Mouse (Mus musculus) embryonic fibroblast, embryonic 13.5 days (primary cell): Measurements from ENCODE around the gene Sh3bgrl. TPM values are rescaled to one million over a fixed set of nuclear protein-coding genes. Genes with fewer than 3 reads are reported as not detected.

Experiments used
- H3K27ac ChIP-seq: 2 replicates; pipeline ENCODE4 v1.5.1; 2012; ENCODE audit warnings: low read length, control low read depth, inconsistent platforms; ENCODE audit not compliant: insufficient read depth
- H3K4me1 ChIP-seq: 2 replicates; pipeline ENCODE4 v1.6.1; 2011; ENCODE audit warnings: low read length; ENCODE audit not compliant: control insufficient read depth, insufficient read depth
- H3K4me3 ChIP-seq: 2 replicates; pipeline ENCODE4 v1.5.1; 2011; ENCODE audit warnings: mild to moderate bottlenecking, control low read depth, low read length; ENCODE audit not compliant: insufficient read depth
- CTCF ChIP-seq: IDR thresholded peaks from 2 replicates; pipeline ENCODE4 v1.5.1; 2011; ENCODE audit warnings: mild to moderate bottlenecking, control low read depth, low read length, moderate library complexity, borderline replicate concordance; ENCODE audit not compliant: insufficient read depth
- POLR2A ChIP-seq: IDR thresholded peaks from 2 replicates; pipeline ENCODE4 v1.6.1; 2011; ENCODE audit warnings: low read depth, mild to moderate bottlenecking, control low read depth, low read length, moderate library complexity
- polyA plus RNA-seq: library from polyadenylated mRNA; stranded (reverse); fragments of >200 nt; gene quantifications from 2 replicates; pipeline ENCODE4 v1.2.4, GENCODE M21; 2011; ENCODE audit warnings: low read depth; ENCODE audit not compliant: missing spikeins, insufficient read length

Sh3bgrl gene
- polyA plus RNA-seq, 1 experiment: 332 TPM

DNA sequence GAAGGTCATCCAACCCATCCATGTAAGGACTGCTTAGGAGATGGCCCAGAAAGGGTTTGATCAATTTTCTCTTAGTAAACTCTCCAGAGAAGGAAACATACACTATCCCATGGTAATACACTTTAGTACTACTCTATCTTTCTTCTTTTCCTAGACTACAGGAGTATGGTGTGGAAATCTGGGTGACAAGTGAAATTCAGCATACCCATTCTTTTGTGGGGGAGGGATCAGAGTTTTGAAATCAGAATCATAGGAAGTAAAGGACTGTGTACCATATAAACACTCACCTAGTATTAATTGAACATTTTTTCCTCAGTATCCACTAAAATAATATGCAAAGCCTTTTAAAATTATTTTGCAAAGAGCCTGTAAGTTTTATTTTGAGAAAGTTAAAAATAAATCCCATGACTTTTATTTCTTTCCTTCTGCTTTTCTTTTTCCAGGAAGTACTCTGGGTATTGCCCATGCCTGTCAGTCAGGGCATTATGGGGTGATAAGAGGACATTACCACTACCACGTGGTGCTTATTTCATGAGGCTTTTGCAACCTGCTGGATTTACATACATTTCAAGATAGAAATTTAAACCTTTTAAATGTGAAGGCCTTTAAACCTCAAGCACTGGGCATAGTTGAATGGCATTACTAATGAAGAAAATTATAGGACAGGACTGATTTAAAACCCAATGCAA, 13.1 kb downstream of the Sh3bgrl start:
- Histone ChIP-seq H3K4me1 (no peaks in the 10 kb centered on the region), H3K27ac (no peak overlapping the region), H3K4me3 (no peak overlapping the region)
- no peak for TF ChIP-seq CTCF
- no peak for TF ChIP-seq POLR2A

DNA sequence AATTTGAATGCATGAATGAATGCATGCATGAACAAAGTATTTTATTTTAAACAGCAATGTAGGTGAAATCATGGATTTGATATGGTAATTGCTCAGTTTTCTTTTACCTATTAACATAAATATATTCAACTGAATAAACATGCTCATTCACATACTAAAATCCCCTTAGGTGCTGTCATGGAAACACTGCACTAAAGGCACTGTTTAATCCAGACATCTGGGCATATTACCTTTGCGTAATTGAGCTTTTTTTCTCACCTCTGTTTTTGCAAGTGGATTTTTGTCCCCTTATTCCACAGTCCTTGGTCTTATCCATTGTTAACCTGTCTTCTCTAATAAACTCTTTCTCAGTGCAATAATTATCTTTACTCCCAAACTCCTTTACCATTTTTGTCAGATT, 17.7 kb downstream of the Sh3bgrl start:
- no peaks in the 10 kb centered on the region for H3K4me1 ChIP-seq
- no peak overlapping the region for H3K27ac ChIP-seq
- TF ChIP-seq POLR2A (no peak), CTCF (no peak)
- H3K4me3 ChIP-seq: no peak overlapping the region

DNA sequence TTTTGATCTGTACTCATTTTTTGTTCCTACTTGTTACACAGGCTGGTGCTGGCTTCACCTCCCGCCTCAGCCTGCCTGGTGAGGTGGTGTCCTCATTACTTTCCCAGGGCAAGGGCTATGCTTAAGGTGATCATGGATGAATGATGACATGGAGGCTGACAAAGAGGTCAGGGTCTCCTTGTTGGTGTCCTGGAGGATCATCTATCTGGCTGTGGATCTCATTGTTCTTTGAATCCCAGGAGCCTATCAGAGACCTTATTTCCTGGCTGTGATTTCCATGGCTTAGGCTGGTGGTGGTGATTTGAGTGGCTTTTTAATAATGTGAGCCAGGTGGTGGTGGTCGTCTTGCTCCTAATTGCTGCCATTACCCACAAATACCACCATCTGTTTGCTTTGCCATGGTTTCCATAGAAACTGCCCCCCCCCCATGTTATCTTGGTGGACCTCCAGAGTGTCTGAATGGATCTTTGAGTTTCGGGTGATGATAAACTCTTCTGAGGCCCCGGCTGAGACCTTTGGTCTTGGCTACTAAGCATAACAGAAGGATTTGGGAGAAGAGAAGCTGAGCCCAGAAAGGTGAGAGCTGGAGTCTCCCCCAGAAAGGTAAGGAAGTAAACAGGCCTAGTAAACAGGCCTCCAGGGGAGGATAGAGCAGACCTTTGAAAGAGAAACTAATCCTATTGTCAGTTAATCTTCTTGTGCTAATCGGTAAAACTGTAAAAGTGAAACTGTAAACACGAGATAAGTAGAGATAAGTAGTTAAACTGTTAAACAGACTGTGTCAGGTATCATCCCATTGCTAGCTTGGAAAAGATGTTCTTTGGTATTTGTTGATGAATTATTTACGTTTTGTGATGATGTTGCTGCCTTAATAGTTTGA, 18.5 kb downstream of the Sh3bgrl start:
- H3K4me1 ChIP-seq: no peaks in the 10 kb centered on the region
- TF ChIP-seq POLR2A (no peak), CTCF (no peak)
- no peak overlapping the region for H3K27ac ChIP-seq
- H3K4me3 ChIP-seq: no peak overlapping the region

DNA sequence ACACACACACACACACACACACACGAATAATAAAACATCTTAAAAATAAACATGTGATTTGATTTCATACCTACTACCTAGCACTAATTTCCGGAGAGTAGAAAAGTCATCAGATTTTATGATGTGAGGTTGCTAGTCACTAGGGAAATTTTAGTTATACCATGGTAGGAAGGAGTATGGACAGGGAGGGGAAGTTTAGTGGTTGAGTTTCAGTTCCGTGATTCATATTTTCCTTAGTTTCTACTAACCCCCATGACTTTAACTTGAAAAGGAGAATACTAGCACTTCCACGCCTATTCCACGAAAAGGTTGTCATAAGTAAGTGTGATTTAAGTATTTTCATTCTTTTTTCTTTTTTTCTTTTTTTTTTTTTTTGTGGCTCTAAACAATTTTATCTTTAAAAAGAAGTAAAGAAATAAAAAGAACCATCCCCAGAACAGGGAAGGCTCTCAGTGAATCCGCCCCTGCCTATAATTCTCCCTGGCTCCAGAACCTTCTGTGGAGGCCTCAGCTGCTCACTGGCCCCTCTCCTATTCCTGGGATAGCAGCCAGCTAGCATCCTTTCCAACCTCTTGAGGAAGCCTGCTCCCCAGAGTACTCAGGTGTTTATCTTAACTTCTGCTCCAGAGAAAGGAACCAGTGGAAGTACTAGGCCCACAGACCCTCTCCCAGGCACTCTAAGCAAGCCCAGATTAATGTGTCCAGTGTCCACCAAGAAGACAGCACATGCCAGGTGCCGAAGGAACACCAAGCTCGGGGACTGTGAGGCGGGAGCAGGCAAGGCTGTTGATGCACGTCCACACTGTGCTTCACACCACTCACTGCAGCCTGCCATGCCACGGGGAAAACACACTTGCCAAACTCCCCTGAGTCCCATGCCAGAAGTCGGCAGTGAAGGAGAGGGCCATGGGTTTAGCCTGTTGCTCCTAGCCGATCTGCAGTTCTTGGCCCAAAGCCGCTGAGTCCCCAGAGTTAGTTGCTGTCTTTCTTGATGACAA, 25.0 kb downstream of the Sh3bgrl start:
- TF ChIP-seq POLR2A (no peak), CTCF (no peak)
- Histone ChIP-seq H3K4me3 (no peak overlapping the region), H3K27ac (no peak overlapping the region), H3K4me1 (peaks cover 9% of the 10 kb centered on the region)

DNA sequence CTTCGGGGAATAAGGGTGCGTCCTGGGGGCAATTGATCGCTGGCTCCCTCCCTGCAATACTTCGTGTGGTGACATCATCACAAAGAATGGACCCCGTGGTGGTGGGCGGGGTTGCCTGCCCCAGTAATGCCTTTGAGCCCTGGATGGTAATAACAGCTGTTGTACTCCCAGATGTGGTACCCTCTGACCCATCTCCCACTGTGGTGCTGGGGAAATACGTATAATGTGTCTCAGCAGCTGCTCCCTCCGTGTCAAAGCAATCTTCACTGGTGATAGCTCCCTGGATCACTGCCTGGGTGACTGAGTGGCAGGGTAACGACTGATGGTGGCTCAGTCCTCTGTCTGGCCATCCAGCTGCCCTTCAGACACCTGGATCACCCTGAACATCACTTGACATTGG, 26.0 kb downstream of the Sh3bgrl start:
- H3K27ac ChIP-seq: no peak overlapping the region
- no peak overlapping the region for H3K4me3 ChIP-seq
- peaks cover 9% of the 10 kb centered on the region for H3K4me1 ChIP-seq
- TF ChIP-seq POLR2A: no peak

DNA sequence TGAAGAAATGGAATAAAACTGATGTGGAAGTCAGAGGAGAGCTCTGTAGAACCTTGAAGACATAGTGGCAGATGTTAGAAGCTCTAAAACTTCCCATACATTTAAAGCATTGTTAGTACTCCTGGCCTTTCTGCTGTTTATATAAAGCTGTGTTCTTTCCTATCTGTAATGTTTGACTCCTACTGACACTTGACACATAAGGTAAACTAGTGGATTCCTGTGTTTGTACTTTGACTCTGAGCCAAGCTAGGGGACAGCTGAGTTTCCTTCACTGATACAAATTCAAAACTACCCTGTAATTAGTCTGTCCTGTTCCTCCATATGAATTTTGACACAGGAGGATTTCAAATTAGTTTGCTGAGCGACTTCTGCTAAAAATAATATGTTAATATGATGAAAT, 27.5 kb downstream of the Sh3bgrl start:
- Histone ChIP-seq H3K4me1 (peaks cover 9% of the 10 kb centered on the region), H3K27ac (no peak overlapping the region), H3K4me3 (no peak overlapping the region)
- TF ChIP-seq POLR2A (no peak), CTCF (no peak)

DNA sequence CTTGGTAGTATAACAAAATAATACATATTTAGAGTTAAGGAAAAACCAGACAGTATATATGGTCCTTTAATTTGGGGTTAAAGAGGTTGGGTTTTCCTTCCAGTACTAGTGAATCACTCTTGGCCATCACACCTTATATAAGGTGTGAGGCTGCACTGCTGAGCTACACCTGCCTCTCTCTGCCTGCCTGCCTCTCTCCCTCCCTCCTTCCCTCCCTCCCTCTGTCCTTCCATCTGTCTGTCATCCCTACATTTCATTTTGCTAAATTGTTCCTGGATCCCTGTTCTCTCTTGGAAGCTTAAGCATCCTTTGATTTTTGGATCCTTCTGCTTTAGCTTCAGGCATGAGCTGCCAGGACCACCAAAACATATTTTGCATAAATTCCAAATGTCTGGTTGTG, 28.6 kb downstream of the Sh3bgrl start:
- Histone ChIP-seq H3K4me3 (no peak overlapping the region), H3K4me1 (peaks cover 9% of the 10 kb centered on the region), H3K27ac (no peak overlapping the region)
- TF ChIP-seq POLR2A: no peak
- TF ChIP-seq CTCF: no peak

DNA sequence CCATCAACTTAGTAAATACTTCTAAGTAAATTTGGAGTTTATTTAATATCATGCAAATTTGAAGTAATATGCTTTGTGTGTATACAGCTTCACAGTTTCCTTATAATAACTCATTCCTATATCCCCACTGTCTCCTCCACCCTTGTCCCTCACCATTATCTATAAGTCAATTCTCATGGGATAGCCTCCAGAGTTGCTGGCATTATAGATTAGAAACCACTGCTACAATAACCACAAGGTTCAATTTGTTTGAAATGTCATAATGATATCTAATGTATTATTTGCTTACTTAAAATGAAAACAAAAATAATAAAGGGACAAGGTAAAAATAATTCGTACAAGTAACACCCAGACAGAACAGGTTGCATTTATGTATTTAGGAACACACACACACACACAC, 31.7 kb downstream of the Sh3bgrl start:
- no peak overlapping the region for H3K4me3 ChIP-seq
- H3K4me1 ChIP-seq: no peaks in the 10 kb centered on the region; the same call in 1 of the 2 replicates
- no peak overlapping the region for H3K27ac ChIP-seq
- TF ChIP-seq POLR2A (no peak), CTCF (no peak)

DNA sequence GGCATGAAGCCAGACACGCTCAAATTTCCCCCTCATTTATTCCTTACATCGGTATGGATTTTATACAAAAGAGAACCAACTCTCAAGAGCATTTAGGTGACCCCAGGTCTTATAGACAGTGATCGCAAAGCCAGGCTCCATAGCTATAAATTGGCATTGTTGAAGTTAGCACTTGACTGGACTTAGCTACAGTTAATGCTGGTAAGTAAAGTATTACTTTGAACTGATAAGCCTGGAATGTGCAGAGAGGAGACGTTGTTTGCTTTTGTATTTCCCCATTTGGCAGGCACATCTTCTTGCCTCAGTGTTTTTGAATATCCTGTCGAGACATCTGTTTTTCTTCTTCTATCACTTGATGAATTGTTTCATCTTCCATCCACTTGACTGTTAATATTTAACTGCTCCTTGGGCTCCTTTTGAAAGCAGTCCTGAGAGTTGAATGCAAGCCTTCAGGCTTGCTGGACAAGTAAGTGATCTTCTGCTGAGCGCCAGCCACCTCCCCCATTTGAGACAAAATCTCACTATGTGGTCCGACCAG, 32.5 kb downstream of the Sh3bgrl start:
- TF ChIP-seq POLR2A (no peak), CTCF (no peak)
- Histone ChIP-seq H3K27ac (no peak overlapping the region), H3K4me3 (no peak overlapping the region), H3K4me1 (0 out of 2 replicates have a peak, but pooled peaks cover 3% of the 10 kb centered on the region)
